Mouse (Mus musculus): ENCODE measurements around the gene Inpp5a. TPM values are rescaled to one million over a fixed set of nuclear protein-coding genes. Genes with fewer than 3 reads are reported as not detected.

Gene Inpp5a
- polyA plus RNA-seq, 1 experiment from 2014 or later, result 4.0 TPM

DNA sequence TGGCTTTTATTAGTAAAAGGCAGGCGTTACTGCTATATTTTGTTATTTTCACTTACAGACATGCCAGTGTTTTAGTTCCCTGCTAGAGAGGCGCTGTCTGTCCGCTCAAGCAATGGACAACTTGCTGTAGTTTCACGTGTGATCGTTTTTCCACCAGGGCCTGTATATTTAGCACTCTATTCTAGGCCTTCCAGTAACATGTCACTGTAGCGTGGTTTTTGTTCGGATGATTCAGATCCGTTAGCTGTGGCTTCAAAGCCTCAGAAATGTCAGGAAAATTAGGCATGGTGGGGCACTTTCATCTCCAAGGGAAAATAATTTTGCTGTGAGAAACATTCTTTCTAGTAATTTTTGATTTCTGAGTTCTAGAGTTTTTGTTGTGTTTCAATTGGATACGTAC, 2.0 kb downstream of the Inpp5a start:
- no peak for ATAC-seq (ENCODE audit: low read depth)
- no peak overlapping the region for H3K4me3 ChIP-seq (replicated peaks)
- WGBS (ENCODE audit: insufficient replicate concordance), result 73% methylated on average over 9 of the region's 9 CpGs
- no peak overlapping the region for H3K9ac ChIP-seq
- H3K4me1 ChIP-seq (replicated peaks), result peaks cover 35% of the 10 kb centered on the region
- H3K36me3 ChIP-seq, result no peaks in the 10 kb centered on the region
- no peak for DNase-seq
- H3K4me2 ChIP-seq, result 0 out of 2 replicates have a peak overlapping the region, but pooled peaks have one; percentile 98
- H3K27ac ChIP-seq, result no peak overlapping the region
- H3K27me3 ChIP-seq, result no peaks in the 10 kb centered on the region
- H3K9me3 ChIP-seq (replicated peaks), result no peaks in the 10 kb centered on the region

DNA sequence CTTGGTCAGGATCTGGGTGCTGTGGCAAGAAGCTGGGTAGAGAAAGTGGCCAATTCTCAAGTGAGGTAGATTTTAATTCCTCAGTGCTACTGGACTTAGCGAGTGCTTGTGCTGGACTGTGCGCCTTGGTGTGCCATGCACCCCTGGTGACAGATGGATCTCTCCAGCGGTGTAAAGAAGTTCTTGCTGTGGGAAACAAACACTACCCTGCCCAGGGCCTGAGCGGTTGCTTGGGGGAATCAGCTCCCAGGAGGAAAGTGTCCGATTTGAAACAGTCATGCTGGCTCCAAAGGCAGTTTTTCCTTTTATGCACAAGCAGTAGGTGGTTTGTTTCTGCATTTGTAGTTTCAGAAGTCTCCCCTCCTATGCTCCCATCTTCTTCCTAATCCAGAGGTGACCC, 2.8 kb downstream of the Inpp5a start:
- 70% methylated on average over 5 of the region's 5 CpGs for WGBS (ENCODE audit: insufficient replicate concordance)
- Histone ChIP-seq H3K4me2 (no peak overlapping the region), H3K4me3 (replicated peaks) (no peak overlapping the region)

GRCm38 (mm10) chr7:139392106-139392505, 3.2 kb downstream of the Inpp5a start:
- Histone ChIP-seq H3K4me1 (replicated peaks) (peaks cover 35% of the 10 kb centered on the region), H3K9me3 (replicated peaks) (no peaks in the 10 kb centered on the region), H3K4me3 (replicated peaks) (no peak overlapping the region), H3K27me3 (no peaks in the 10 kb centered on the region), H3K4me2 (no peak overlapping the region), H3K36me3 (no peaks in the 10 kb centered on the region), H3K27ac (no peak overlapping the region), H3K9ac (no peak overlapping the region)
- no peak for DNase-seq
- ATAC-seq (ENCODE audit: low read depth), result no peak
- 82% methylated on average over 2 of the region's 2 CpGs for WGBS (ENCODE audit: insufficient replicate concordance)

More for the DNA sequence above, 2.8 kb downstream of the Inpp5a start:
- no peak for ATAC-seq (ENCODE audit: low read depth)
- DNase-seq, result no peak
- Histone ChIP-seq H3K36me3 (no peaks in the 10 kb centered on the region), H3K27ac (no peak overlapping the region), H3K9ac (no peak overlapping the region), H3K9me3 (replicated peaks) (no peaks in the 10 kb centered on the region), H3K27me3 (no peaks in the 10 kb centered on the region), H3K4me1 (replicated peaks) (peaks cover 35% of the 10 kb centered on the region)

GRCm38 (mm10) chr7:139392691-139393235, 3.9 kb downstream of the Inpp5a start:
- Histone ChIP-seq H3K4me3 (replicated peaks) (no peak overlapping the region), H3K4me2 (no peak overlapping the region), H3K9me3 (replicated peaks) (no peaks in the 10 kb centered on the region), H3K9ac (no peak overlapping the region), H3K4me1 (replicated peaks) (peaks cover 31% of the 10 kb centered on the region), H3K36me3 (no peaks in the 10 kb centered on the region), H3K27me3 (no peaks in the 10 kb centered on the region), H3K27ac (no peak overlapping the region)
- 67% methylated on average over 6 of the region's 6 CpGs for WGBS (ENCODE audit: insufficient replicate concordance)
- DNase-seq (no peak), ATAC-seq (ENCODE audit: low read depth) (no peak)

- no peaks in the 10 kb centered on the region for H3K27me3 ChIP-seq
- H3K36me3 ChIP-seq, result no peaks in the 10 kb centered on the region
- no peak for ATAC-seq (ENCODE audit: low read depth)
- H3K4me1 ChIP-seq (replicated peaks), result peaks cover 31% of the 10 kb centered on the region
- H3K27ac ChIP-seq, result no peak overlapping the region
- H3K4me2 ChIP-seq, result no peak overlapping the region
- no peak for DNase-seq
- H3K9me3 ChIP-seq (replicated peaks), result no peaks in the 10 kb centered on the region
- WGBS (ENCODE audit: insufficient replicate concordance), result 72% methylated on average over 8 of the region's 8 CpGs
- H3K9ac ChIP-seq, result no peak overlapping the region
- H3K4me3 ChIP-seq (replicated peaks), result no peak overlapping the region
Observed at GRCm38 (mm10) chr7:139397521-139397920, 8.6 kb downstream of the Inpp5a start.

DNA sequence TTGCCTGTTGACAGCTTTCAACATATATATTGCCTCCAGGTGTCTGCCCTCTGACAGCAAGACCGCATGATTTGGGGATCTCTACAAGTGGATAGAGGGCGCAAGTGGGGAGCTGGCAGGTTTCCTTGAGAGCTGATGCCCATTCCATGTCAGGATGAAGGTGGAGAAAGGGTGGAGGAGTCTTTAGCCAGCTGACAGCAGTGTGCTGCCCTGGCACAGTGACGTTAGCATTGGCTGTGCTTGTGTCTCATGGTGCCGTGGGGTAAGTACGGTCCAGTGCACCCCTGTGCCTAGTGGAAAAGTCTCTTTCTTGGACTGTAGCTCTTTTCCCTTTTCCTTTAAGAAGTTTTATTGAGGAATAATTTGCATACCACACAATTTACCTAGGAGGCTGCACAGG, 9.2 kb downstream of the Inpp5a start:
- Histone ChIP-seq H3K4me3 (replicated peaks) (no peak overlapping the region), H3K27ac (no peak overlapping the region), H3K36me3 (no peaks in the 10 kb centered on the region), H3K9ac (no peak overlapping the region), H3K4me1 (replicated peaks) (peaks cover 31% of the 10 kb centered on the region), H3K9me3 (replicated peaks) (no peaks in the 10 kb centered on the region), H3K4me2 (no peak overlapping the region), H3K27me3 (no peaks in the 10 kb centered on the region)
- no peak for ATAC-seq (ENCODE audit: low read depth)
- DNase-seq, result no peak
- WGBS (ENCODE audit: insufficient replicate concordance), result 77% methylated on average over 5 of the region's 5 CpGs

- Histone ChIP-seq H3K4me2 (no peak overlapping the region), H3K9ac (no peak overlapping the region), H3K36me3 (no peaks in the 10 kb centered on the region), H3K27me3 (no peaks in the 10 kb centered on the region), H3K4me3 (replicated peaks) (no peak overlapping the region), H3K27ac (no peak overlapping the region), H3K9me3 (replicated peaks) (no peaks in the 10 kb centered on the region), H3K4me1 (replicated peaks) (peaks cover 31% of the 10 kb centered on the region)
- ATAC-seq (ENCODE audit: low read depth) (peak; percentile 42), DNase-seq (no peak)
- WGBS (ENCODE audit: insufficient replicate concordance), result 47% methylated on average over 6 of the region's 6 CpGs
Observed at GRCm38 (mm10) chr7:139398530-139399021, 9.7 kb downstream of the Inpp5a start.

GRCm38 (mm10) chr7:139399572-139399971, 10.7 kb downstream of the Inpp5a start:
- DNase-seq, result no peak
- Histone ChIP-seq H3K27me3 (no peaks in the 10 kb centered on the region), H3K4me2 (no peak overlapping the region), H3K9me3 (replicated peaks) (no peaks in the 10 kb centered on the region), H3K27ac (no peak overlapping the region), H3K9ac (no peak overlapping the region), H3K4me1 (replicated peaks) (peaks cover 31% of the 10 kb centered on the region), H3K36me3 (no peaks in the 10 kb centered on the region), H3K4me3 (replicated peaks) (no peak overlapping the region)
- WGBS (ENCODE audit: insufficient replicate concordance), result 66% methylated on average over 4 of the region's 4 CpGs
- ATAC-seq (ENCODE audit: low read depth), result no peak

- no peak overlapping the region for H3K27ac ChIP-seq
- H3K27me3 ChIP-seq, result no peaks in the 10 kb centered on the region
- H3K4me2 ChIP-seq, result no peak overlapping the region
- no peaks in the 10 kb centered on the region for H3K36me3 ChIP-seq
- DNase-seq (no peak), ATAC-seq (ENCODE audit: low read depth) (no peak)
- H3K9me3 ChIP-seq (replicated peaks), result no peaks in the 10 kb centered on the region
- no peak overlapping the region for H3K9ac ChIP-seq
- H3K4me1 ChIP-seq (replicated peaks), result peaks cover 31% of the 10 kb centered on the region
- WGBS (ENCODE audit: insufficient replicate concordance), result 54% methylated on average over 11 of the region's 11 CpGs
- no peak overlapping the region for H3K4me3 ChIP-seq (replicated peaks)
Observed at GRCm38 (mm10) chr7:139399977-139400685, 11.2 kb downstream of the Inpp5a start.

GRCm38 (mm10) chr7:139400926-139401325, 12.0 kb downstream of the Inpp5a start:
- Histone ChIP-seq H3K4me2 (no peak overlapping the region), H3K4me1 (replicated peaks) (peaks cover 31% of the 10 kb centered on the region), H3K27me3 (no peaks in the 10 kb centered on the region), H3K9me3 (replicated peaks) (no peaks in the 10 kb centered on the region), H3K9ac (no peak overlapping the region), H3K36me3 (no peaks in the 10 kb centered on the region), H3K27ac (no peak overlapping the region), H3K4me3 (replicated peaks) (no peak overlapping the region)
- ATAC-seq (ENCODE audit: low read depth) (no peak), DNase-seq (no peak)
- 42% methylated on average over 3 of the region's 3 CpGs for WGBS (ENCODE audit: insufficient replicate concordance)

DNA sequence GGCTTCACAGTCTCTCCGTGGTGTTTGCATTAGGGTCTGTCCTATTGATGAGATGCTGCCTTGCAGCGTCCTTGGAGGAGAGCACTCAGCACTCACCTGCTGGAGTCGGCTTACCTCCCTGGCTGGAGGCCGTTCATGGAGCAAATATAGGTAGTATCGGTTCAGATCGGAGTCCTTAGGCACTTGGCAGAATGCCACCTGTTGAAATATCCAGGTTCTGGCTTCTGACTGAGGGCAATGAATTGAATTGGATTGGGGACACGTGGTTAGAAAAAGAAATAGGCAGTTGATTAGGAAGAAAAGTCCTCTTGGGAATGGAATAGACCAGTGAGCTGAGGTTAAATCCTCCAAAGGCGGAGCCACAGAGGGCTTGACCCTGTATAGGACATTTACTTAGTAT, 12.9 kb downstream of the Inpp5a start:
- H3K4me2 ChIP-seq, result no peak overlapping the region
- H3K36me3 ChIP-seq, result no peaks in the 10 kb centered on the region
- ATAC-seq (ENCODE audit: low read depth) (no peak), DNase-seq (no peak)
- no peak overlapping the region for H3K9ac ChIP-seq
- WGBS (ENCODE audit: insufficient replicate concordance), result 66% methylated on average over 8 of the region's 8 CpGs
- H3K27ac ChIP-seq, result no peak overlapping the region
- no peaks in the 10 kb centered on the region for H3K9me3 ChIP-seq (replicated peaks)
- peaks cover 31% of the 10 kb centered on the region for H3K4me1 ChIP-seq (replicated peaks)
- no peak overlapping the region for H3K4me3 ChIP-seq (replicated peaks)
- H3K27me3 ChIP-seq, result no peaks in the 10 kb centered on the region

DNA sequence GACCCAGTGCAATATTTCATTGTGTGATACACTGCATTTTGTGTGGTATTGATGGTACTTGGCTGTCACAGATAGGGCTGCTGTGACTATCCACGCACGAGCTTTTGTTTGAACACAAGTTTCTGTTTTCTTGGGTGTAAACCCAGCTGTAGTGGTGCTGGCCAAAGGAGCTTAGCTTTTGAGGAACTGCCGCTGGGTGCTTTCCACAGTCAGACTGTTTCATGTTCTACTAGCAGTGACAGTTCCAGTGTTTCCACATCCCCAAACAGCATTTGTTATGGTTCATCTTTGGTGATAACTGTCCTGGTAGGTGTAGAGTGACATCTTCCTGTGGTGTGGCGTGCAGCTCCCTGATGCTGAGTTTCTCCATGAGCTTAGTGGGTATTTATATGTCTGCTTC, 13.8 kb downstream of the Inpp5a start:
- Histone ChIP-seq H3K27me3 (no peaks in the 10 kb centered on the region), H3K36me3 (no peaks in the 10 kb centered on the region), H3K27ac (no peak overlapping the region), H3K4me1 (replicated peaks) (peaks cover 31% of the 10 kb centered on the region), H3K4me2 (no peak overlapping the region), H3K9me3 (replicated peaks) (no peaks in the 10 kb centered on the region), H3K4me3 (replicated peaks) (no peak overlapping the region), H3K9ac (no peak overlapping the region)
- WGBS (ENCODE audit: insufficient replicate concordance), result 57% methylated on average over 4 of the region's 4 CpGs
- ATAC-seq (ENCODE audit: low read depth) (no peak), DNase-seq (no peak)

Measured in liver, embryonic 13.5 days (tissue).